Mouse (Mus musculus) heart, postnatal 0 days (tissue): ENCODE measurements around the gene Ly75. TPM values are rescaled to one million over a fixed set of nuclear protein-coding genes. Genes with fewer than 3 reads are reported as not detected.

Experiments
- ATAC-seq: fragments of 200-750 bp; cut with Nextera tagmentation; 2 replicates; pipeline ENCODE4 v1.8.0; 2017; ENCODE audit warnings: low read depth, moderate number of reproducible peaks, moderate library complexity; ENCODE audit not compliant: insufficient read depth
- DNase-seq: peaks from one replicate; pipeline ENCODE4 v3.0.0-alpha.2; 2016; ENCODE audit warnings: low spot score
- H3K27ac ChIP-seq: fragments of 300-500 bp; sonication (generic); 2 replicates; pipeline ENCODE4 v1.5.1; 2014; ENCODE audit warnings: low read depth, mild to moderate bottlenecking
- H3K27me3 ChIP-seq: fragments of 300-500 bp; sonication (generic); 2 replicates; pipeline ENCODE4 v1.6.1; 2014; ENCODE audit warnings: low read length, mixed read lengths; ENCODE audit not compliant: control insufficient read depth, insufficient read depth
- H3K36me3 ChIP-seq: fragments of 300-500 bp; sonication (generic); replicated peaks from 2 replicates; pipeline ENCODE4 v1.6.1; 2014; ENCODE audit warnings: low read length, mixed read lengths; ENCODE audit not compliant: control insufficient read depth, insufficient read depth
- H3K4me1 ChIP-seq: fragments of 300-500 bp; sonication (generic); 2 replicates; pipeline ENCODE4 v1.6.1; 2014; ENCODE audit warnings: antibody characterized with exemption; ENCODE audit not compliant: control insufficient read depth, insufficient read depth
- H3K4me2 ChIP-seq: fragments of 300-500 bp; sonication (generic); 2 replicates; pipeline ENCODE4 v1.6.1; 2014; ENCODE audit warnings: low read depth, mild to moderate bottlenecking, low read length, moderate library complexity
- H3K4me3 ChIP-seq: fragments of 300-500 bp; sonication (generic); 2 replicates; pipeline ENCODE4 v1.5.1; 2014; ENCODE audit warnings: low read depth, low read length
- H3K9ac ChIP-seq: fragments of 300-500 bp; sonication (generic); replicated peaks from 2 replicates; pipeline ENCODE4 v1.6.1; 2014; ENCODE audit warnings: low read depth, low read length, mixed read lengths
- H3K9me3 ChIP-seq: fragments of 300-500 bp; sonication (generic); replicated peaks from 2 replicates; pipeline ENCODE4 v1.6.1; 2016; ENCODE audit warnings: low read length; ENCODE audit not compliant: control insufficient read depth
- CTCF ChIP-seq: IDR thresholded peaks from 2 replicates; pipeline ENCODE4 v1.5.1; 2016; ENCODE audit warnings: antibody characterized with exemption, control low read depth, low read depth
- EP300 ChIP-seq: IDR thresholded peaks from 2 replicates; pipeline ENCODE4 v1.6.1; 2016; ENCODE audit warnings: antibody characterized with exemption, low read depth
- WGBS: fragments of 180-500 bp; shearing (Covaris S2); extraction: QIAGEN DNeasy Blood & Tissue Kit; methylation state at CpG from one replicate; pipeline ENCODE4 v1.1.7; 2014; 5-methylcytosine and 5-hydroxymethylcytosine counted together
- polyA plus RNA-seq: library from polyadenylated mRNA; unstranded; fragments of >200 nt; fragmentation: Nextera tagmentation; extraction: Ambion mirVana; gene quantifications from 2 replicates; pipeline ENCODE4 v1.2.1, GENCODE M21; 2015
- total RNA-seq: library from RNA; depleted of rRNA; stranded (reverse); fragments of >200 nt; gene quantifications from 2 replicates; pipeline ENCODE4 v1.2.3, GENCODE M21; 2014; ENCODE audit warnings: low replicate concordance

Gene Ly75
- total and polyA plus RNA-seq, 2 experiments from 2014 or later, result 0.34 to 0.64 TPM

GRCm38 (mm10) chr2:60362146-60362545, 21.0 kb downstream of the Ly75 start:
- no peaks in the 10 kb centered on the region for H3K9me3 ChIP-seq
- DNase-seq (no peak), ATAC-seq (no peak)
- WGBS, result 74% methylated on average over 6 of the region's 6 CpGs
- H3K9ac ChIP-seq, result no peak overlapping the region
- no peak overlapping the region for H3K4me2 ChIP-seq
- H3K4me1 ChIP-seq, result peaks cover 16% of the 10 kb centered on the region
- H3K27me3 ChIP-seq, result no peaks in the 10 kb centered on the region
- TF ChIP-seq CTCF (no peak), EP300 (no peak)
- no peak overlapping the region for H3K4me3 ChIP-seq
- H3K27ac ChIP-seq, result no peak overlapping the region
- no peaks in the 10 kb centered on the region for H3K36me3 ChIP-seq

- H3K4me1 ChIP-seq, result peaks cover 5% of the 10 kb centered on the region
- ATAC-seq (no peak), DNase-seq (no peak)
- H3K9ac ChIP-seq, result no peak overlapping the region
- no peak overlapping the region for H3K27ac ChIP-seq
- TF ChIP-seq CTCF, result no peak
- TF ChIP-seq EP300, result no peak
- WGBS, result 89% methylated on average over 3 of the region's 3 CpGs
- no peaks in the 10 kb centered on the region for H3K36me3 ChIP-seq
- H3K9me3 ChIP-seq, result no peaks in the 10 kb centered on the region
- H3K27me3 ChIP-seq, result no peaks in the 10 kb centered on the region
- H3K4me3 ChIP-seq, result no peak overlapping the region
- H3K4me2 ChIP-seq, result no peak overlapping the region
These were observed 23.3 kb downstream of the Ly75 start for GRCm38 (mm10) chr2:60359796-60360195.

GRCm38 (mm10) chr2:60355388-60355683, 27.8 kb downstream of the Ly75 start:
- 16% methylated on average over 3 of the region's 3 CpGs for WGBS

GRCm38 (mm10) chr2:60354541-60355387, 28.3 kb downstream of the Ly75 start:
- H3K27me3 ChIP-seq, result no peaks in the 10 kb centered on the region
- no peak for TF ChIP-seq CTCF
- no peak for TF ChIP-seq EP300
- no peak overlapping the region for H3K9ac ChIP-seq
- no peak for ATAC-seq
- 66% methylated on average over 18 of the region's 18 CpGs for WGBS
- H3K27ac ChIP-seq, result no peak overlapping the region
- H3K36me3 ChIP-seq, result no peaks in the 10 kb centered on the region
- H3K4me3 ChIP-seq, result no peak overlapping the region
- H3K9me3 ChIP-seq, result no peaks in the 10 kb centered on the region
- DNase-seq, result no peak
- peak overlapping the region; percentile 37 for H3K4me2 ChIP-seq
- H3K4me1 ChIP-seq, result peaks cover 20% of the 10 kb centered on the region

More at GRCm38 (mm10) chr2:60355388-60355683, 27.8 kb downstream of the Ly75 start:
- H3K4me3 ChIP-seq, result no peak overlapping the region
- ATAC-seq (no peak), DNase-seq (no peak)
- no peaks in the 10 kb centered on the region for H3K36me3 ChIP-seq
- H3K27me3 ChIP-seq, result no peaks in the 10 kb centered on the region
- H3K4me2 ChIP-seq, result peak overlapping the region; percentile 37
- H3K9me3 ChIP-seq, result no peaks in the 10 kb centered on the region
- no peak overlapping the region for H3K27ac ChIP-seq
- H3K9ac ChIP-seq, result no peak overlapping the region
- TF ChIP-seq CTCF, result no peak
- no peak for TF ChIP-seq EP300
- H3K4me1 ChIP-seq, result peaks cover 20% of the 10 kb centered on the region

GRCm38 (mm10) chr2:60352296-60352695, 30.8 kb downstream of the Ly75 start:
- Histone ChIP-seq H3K36me3 (no peaks in the 10 kb centered on the region), H3K9me3 (no peaks in the 10 kb centered on the region), H3K4me2 (no peak overlapping the region), H3K27ac (no peak overlapping the region), H3K4me3 (no peak overlapping the region), H3K27me3 (no peaks in the 10 kb centered on the region), H3K9ac (no peak overlapping the region), H3K4me1 (peaks cover 20% of the 10 kb centered on the region)
- ATAC-seq, result no peak
- 76% methylated on average over 5 of the region's 5 CpGs for WGBS
- TF ChIP-seq CTCF, result no peak
- no peak for TF ChIP-seq EP300
- no peak for DNase-seq

- TF ChIP-seq CTCF (no peak), EP300 (no peak)
These were observed 31.3 kb downstream of the Ly75 start for GRCm38 (mm10) chr2:60351781-60352180.

More at GRCm38 (mm10) chr2:60351781-60352180, 31.3 kb downstream of the Ly75 start:
- no peak for ATAC-seq
- DNase-seq, result no peak
- Histone ChIP-seq H3K27ac (no peak overlapping the region), H3K9me3 (no peaks in the 10 kb centered on the region), H3K9ac (no peak overlapping the region), H3K4me2 (no peak overlapping the region), H3K4me3 (no peak overlapping the region), H3K4me1 (peaks cover 20% of the 10 kb centered on the region), H3K27me3 (no peaks in the 10 kb centered on the region), H3K36me3 (no peaks in the 10 kb centered on the region)
- 63% methylated on average over 8 of the region's 8 CpGs for WGBS
